Mouse (Mus musculus): ENCODE results near the gene Satb2.

The Satb2 gene

DNA sequence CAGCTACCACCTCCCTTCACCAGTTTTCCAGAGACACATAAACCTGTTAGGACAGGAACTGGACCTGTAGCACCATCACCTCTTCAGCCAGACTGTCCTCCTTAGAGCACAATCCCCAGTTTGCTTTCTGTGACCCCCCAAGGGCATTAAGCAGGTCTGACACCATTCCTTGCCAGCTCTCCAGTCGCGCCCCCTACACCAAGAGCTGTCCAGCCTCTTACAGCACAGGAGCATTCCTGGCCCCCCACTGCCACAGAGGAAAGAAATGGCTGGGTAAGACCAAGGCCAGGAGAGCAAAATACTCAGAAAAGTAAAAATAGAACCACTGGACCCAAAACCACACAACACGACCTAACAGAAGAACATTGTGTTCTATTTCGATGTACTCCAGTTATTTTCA, 48.4 kb downstream of the Satb2 start:
- no peak for DNase-seq (ENCODE audit: low spot score in 2 of 2)

GRCm38 (mm10) chr1:56928731-56929130, 49.7 kb downstream of the Satb2 start:
- DNase-seq (ENCODE audit: low spot score in 2 of 2) = no peak

DNA sequence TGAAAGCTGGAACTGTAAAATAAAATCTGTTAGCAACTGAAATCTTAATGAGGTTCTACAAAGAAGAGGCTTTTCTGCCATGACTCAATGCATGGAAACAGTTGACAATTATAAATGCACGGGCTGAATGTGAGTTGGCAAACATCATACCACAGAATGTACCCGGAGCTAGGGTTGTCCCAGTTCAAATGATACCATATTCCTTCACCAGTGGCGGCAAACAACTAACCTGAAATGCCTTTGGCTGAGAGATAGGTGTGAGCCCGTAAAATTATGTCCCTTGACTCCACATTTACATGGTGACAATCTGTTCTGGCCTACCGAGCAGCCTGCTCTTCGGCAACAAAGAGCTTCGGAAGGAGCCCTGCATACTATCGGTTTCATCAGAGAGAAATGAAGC, 58.0 kb downstream of the Satb2 start:
- no peak for DNase-seq (ENCODE audit: low spot score in 2 of 2)

GRCm38 (mm10) chr1:56914279-56914678, 64.2 kb downstream of the Satb2 start:
- no peak for DNase-seq (ENCODE audit: low spot score in 2 of 2)

DNA sequence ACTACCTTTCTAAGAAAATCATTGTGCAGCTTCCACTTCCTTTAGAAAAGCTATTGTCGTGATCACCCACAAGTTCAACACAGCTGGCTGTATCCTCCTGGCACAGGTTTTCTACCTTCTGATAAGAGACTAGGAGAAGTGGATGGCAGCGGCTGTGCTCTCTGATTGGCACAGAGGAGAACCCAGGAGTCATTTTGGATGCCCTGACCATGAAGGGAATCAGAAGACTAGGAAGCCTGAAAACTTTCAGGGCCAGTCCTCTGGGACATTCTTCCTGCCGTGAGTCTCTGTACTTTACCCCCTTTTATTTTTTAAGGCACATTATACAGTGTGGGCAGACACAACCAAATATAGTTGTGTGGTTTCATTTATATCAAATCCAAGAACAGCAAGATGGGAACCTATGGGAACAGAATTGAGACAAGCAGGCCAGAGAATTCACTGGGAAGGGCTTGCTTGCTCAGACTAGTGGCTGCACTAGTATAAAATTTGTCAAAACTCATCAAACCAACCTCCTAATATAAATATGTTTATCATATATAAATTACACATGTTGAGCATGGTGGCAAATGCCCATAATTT, 77.7 kb downstream of the Satb2 start:
- DNase-seq (ENCODE audit: low spot score in 2 of 2) = no peak

DNA sequence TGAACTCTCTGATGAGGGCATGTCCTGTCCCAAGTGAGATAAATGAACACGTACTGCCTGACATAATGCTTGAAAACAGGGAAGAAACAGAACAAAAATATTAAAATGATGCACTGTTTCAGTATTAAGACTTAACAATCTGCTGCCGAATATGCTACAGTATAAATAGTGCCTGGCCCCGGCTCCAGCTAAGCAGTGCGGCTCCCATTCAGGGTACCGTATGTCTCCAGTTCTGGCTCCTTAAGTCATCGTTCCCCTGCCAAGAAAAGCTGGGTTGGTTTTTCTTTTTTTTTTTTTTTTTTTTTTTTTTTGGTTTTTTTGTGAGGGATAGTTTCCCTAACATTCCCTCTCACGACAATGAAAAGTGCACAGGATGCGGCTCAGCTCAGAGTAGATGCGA, 78.3 kb downstream of the Satb2 start:
- no peak for DNase-seq (ENCODE audit: low spot score in 2 of 2)

DNA sequence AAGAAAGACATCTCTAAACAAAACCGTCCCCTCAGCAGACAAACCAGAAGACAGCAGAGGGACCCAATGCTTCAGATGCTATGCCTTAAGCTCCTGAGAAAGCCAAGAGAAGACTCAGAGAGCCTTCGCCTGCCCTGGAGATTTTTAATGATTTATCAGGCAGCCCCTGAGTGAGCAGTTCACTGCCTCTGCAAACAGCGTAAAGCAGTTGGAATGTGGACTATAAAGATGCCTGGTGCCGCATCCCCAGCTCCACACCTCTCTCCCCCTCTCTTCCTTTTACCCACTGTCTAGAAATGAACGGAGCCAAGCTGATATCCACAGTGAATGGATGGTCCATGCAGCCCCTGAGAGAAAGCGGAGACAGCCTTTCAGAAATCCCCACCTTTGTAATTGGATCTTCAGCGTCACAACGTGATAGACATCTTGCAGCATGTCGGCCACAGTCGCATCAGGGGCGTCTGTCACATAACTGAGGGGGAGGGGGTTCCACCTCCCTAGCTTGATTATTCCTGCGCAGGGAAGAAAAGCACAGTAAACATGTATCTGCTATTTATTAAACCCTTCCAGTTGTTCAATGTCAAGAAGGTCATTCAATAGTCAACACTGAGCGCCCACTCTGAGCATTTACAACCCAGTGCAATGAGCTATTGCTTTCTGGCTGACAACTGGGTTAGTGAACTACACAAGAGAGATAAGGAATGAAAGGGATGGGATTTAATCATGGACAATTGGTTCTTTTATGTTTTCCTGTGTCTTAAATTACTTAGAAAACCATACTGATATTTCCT, 79.6 kb downstream of the Satb2 start:
- DNase-seq (ENCODE audit: low spot score in 2 of 2) = no peak

- DNase-seq (ENCODE audit: low spot score in 2 of 2) = no peak
These were observed 80.8 kb downstream of the Satb2 start for GRCm38 (mm10) chr1:56897492-56898180.

DNA sequence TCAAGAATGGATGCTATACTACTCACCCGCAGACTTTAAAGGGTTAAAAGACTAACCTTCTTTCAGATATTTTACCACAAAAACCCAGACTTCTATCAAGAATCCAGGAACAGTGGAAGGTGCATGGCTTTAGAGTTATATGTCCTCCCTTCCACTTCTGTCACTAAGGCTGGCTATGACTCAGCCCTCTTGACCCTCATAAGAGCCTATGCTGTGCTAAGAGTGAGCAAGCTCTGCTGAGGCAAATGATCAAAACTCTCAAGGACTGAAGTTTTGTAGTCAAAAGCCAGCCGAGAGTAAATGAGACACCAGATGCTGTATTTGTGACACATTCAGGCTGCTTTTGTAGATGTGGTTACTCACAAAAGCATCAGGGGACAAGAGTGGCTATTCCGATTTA, 81.8 kb downstream of the Satb2 start:
- no peak for DNase-seq (ENCODE audit: low spot score in 2 of 2)

DNA sequence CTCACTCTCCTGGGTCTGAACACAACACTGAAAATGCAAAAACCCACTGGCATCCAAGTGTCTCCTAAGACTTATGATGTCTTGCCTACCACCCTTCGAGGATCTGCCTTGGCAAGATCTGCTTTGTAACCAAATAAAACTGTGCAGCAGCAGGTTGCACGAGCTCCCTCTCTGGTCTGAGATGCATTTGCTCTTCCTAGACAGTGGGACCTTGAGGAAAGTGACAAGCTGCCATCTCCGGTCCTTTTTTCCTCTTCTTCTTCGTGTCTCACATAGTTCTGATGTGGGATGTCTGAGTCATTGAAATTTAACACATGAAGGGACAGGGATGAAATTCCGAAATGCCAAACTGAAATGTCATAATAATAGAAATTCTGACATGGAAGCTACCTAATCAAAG, 85.7 kb downstream of the Satb2 start:
- no peak for DNase-seq (ENCODE audit: low spot score in 2 of 2)

- DNase-seq (ENCODE audit: low spot score in 2 of 2) = no peak
These were observed 89.5 kb downstream of the Satb2 start for GRCm38 (mm10) chr1:56888939-56889338.

DNA sequence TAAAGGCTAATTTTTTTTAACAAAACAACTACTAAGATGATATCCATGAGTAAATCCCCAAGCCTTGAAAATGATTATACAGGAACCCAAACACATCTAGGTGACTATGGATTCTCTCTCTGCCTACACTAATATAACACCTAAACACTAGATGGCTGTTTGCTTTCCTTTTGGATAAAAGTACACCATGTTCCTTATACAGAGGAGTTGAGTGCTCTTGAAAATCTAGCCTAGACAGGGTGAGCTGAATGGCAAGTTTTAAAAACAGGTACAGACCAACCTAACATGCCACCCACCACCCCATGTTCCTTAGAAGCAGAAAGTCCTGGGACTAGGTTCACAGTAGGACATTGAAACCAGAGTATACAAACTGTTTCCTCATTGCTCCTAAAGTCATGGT, 90.9 kb downstream of the Satb2 start:
- no peak for DNase-seq (ENCODE audit: low spot score in 2 of 2)

GRCm38 (mm10) chr1:56871485-56871884, 107.0 kb downstream of the Satb2 start:
- DNase-seq (ENCODE audit: low spot score in 2 of 2) = no peak

- DNase-seq (ENCODE audit: low spot score in 2 of 2) = no peak
These were observed 113.2 kb downstream of the Satb2 start for GRCm38 (mm10) chr1:56865246-56865645.

- no peak for DNase-seq (ENCODE audit: low spot score in 2 of 2)
These were observed 115.7 kb downstream of the Satb2 start for GRCm38 (mm10) chr1:56862799-56863198.

DNA sequence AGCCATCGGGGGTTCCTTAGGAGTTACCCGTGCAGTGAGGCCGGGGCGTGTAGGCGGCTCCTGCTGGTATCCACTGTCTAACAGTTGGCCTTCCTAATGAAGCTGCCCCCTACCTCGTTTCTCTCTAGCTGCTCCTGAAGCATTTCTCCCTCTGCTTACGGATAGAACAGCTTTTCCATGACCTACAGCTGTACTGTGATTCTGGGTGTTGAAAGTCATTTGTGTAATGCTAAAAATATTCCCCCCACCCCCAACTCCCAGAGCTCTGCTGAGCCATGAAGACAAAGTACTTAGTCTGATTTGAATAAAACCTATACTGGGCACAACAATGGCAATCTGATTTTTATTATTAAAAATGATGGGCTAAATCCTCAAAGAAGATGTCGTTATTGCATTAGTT, 121.2 kb downstream of the Satb2 start:
- DNase-seq (ENCODE audit: low spot score in 2 of 2) = no peak

DNA sequence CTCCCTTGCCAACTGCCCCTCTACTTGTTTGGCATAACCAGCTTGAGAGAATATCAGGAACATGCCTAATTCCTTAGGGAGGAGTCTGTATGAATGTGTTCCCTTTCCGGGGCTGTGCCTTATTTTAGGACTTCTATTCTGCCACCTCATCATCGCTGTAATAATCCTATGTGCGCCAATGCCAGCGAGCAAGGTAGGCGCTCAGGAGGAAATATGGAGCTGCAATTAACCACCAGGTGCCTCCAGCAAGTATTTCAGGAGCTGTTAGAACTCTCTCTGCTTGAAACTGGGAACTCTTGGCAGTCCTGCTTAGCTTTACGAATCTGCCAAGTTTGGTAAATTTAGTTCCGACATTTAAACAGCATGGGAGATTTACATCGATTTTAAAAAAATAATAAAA, 128.0 kb downstream of the Satb2 start:
- no peak for DNase-seq (ENCODE audit: low spot score in 2 of 2)

DNA sequence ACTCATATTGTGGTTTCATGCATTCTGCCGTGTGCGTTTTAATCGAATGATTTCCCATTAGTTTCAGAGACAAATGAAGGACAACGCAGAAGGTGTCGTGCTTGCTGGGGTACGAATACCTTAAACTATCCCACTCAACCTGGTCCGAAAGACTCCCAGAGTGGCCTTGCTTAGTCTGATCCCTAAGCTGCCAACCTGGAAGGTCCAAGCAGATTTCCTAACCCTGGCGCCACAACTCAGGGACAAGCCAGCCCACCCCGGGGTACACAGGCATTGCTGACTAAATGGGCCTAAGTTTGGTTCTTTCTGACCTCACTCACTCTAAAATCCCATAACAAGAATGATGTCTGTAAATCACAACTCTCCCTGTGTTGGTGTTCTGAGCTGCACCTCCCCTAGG, 132.1 kb downstream of the Satb2 start:
- no peak for DNase-seq (ENCODE audit: low spot score in 2 of 2)

DNA sequence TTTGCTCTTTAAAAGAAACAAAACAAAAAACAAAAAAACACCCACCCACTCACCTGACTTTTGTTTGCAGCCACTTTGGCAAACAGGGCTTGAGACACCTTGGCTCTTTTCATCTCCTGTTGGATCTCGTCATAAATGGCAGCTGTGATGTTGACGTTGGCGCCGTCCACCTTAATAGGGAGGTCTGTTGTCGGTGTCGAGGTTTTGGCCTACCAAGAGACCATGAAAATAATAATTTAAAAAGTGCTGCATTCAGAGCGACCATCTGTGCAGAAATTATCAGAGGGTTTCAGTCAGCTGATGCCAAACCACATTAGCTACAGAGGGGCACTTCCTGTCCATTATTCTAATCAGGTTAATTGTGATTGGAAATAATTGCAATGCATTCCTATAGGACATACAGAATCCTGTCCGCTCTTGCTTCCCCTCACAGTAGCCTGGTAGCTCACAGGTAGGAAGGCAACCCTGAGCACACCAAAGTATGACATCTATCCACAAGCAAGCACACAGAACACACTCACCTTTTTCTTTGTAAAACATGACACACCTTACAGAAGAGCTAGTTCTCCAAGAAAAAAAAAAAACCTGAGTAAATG, 132.8 kb downstream of the Satb2 start:
- no peak for DNase-seq (ENCODE audit: low spot score in 2 of 2)

- DNase-seq (ENCODE audit: low spot score in 2 of 2) = no peak
These were observed 133.7 kb downstream of the Satb2 start for GRCm38 (mm10) chr1:56844551-56845330.

GRCm38 (mm10) chr1:56838901-56839300, 139.5 kb downstream of the Satb2 start:
- no peak for DNase-seq (ENCODE audit: low spot score in 2 of 2)

Data from spleen, postnatal 10 days (tissue).